Mouse (Mus musculus): ENCODE results near the gene Wdr86.
A peak's percentile ranks its signal among the peaks of the same experiment; 100 is the strongest.
"Not testable (repeated sequence)": the region's sequence is repeated elsewhere in the genome, so short reads cannot be mapped to it uniquely, and the experiment has no call there.

Gene Wdr86

DNA sequence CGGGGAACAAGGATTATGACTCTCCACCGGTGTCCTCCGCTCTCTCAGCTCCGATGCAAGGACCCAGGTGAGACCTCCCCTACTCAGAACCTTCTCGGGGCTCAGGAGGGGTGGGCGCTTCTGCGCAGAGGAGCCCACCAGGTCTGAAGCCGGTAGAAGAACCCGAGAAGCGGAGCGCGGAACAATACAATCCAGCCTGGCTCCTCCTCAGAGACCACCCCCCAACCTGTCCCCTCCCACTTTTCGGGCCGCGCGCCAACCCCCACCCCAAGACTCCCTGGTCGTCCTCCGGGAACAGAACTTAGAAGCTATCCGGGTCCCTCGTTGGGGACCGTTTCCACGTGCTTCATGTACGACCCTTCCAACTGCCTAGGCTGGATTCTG is at the start of gene Wdr86:
Gene Wdr86, minus strand, starts transcription at position 240 of the 384 bp plus-strand sequence.
- DNase-seq (ENCODE audit: low read depth, low spot score), result no peak

- DNase-seq (ENCODE audit: low read depth, low spot score), result no peak
These were observed 49.5 kb upstream of the Wdr86 start for GRCm38 (mm10) chr5:24779881-24780512.

- DNase-seq (ENCODE audit: low read depth, low spot score), result no peak
These were observed 48.8 kb upstream of the Wdr86 start for GRCm38 (mm10) chr5:24779321-24779720.

DNA sequence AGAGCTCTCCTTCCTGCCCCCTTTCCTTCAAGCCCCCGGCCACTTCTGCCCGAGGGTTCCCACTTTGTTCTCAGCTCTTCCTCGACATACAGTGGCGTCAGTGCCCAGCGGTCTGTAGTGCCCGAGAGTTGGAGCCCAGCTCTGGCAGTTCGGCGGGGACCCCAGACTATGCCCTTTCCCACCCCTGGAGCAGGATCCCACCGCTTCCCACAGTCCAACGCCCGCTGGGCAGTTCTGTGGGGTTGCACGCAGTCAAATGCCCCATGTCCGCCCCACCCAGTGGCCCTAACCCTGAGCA is 48.3 kb upstream of the Wdr86 start:
- DNase-seq (ENCODE audit: low read depth, low spot score), result no peak

DNA sequence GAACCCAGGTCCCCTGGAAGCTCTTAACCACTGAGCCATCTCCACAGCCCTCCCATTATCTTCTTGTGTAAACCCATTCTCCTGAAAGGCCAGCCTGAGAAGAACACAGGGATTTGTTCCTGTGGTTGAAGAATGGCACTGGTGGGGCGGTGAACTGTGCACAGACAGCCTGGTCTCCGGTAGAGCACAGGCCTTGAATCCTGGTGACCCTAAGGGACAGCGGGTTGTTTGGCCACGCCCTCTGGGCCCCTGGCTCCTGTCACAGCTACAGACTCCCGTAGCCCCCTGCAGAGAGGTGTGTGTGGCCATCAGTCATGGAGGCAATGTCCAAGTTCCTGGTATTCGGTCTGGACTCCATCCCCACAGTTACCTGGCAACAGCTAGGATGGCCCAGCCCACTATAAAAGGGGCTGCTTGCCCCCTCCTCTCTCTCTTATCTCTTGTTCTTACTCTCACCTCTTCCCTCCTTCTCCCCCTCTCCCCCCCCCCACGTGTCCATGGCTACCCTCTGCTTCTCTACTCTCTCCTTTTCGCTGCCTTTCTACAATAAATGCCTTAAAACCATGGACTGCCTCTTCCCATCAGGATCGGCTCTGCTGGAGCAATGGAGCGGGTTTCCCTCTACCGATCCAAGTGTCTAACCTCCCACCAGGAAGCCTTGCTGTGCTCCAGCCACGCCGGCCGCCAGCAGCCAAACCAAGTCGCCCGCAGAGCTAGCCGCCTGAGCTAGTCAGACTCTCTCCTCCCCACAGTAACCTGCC is 47.7 kb upstream of the Wdr86 start:
- DNase-seq (ENCODE audit: low read depth, low spot score), result no peak

- no peak for DNase-seq (ENCODE audit: low read depth, low spot score)
These were observed 46.2 kb upstream of the Wdr86 start for GRCm38 (mm10) chr5:24776681-24777080.

DNA sequence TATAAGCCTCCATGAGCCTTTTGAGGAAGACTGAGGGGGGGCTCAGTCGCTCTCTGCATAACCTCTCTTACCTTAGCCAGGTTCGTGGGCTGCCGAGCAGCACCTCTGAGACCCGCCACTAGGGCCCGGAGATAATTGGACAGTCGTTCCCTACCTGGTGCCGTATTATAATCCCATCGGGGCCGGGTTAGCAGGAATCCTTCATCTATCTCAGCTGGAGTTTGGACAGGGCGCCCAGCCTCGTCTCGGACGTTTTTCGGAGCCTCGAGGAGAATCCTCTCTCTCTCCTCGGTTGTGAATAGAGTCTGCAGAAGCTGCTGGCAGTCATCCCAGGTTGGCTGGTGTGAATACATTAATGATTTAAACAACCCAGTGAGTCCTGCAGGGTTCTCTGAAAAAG is 44.0 kb upstream of the Wdr86 start:
- DNase-seq (ENCODE audit: low read depth, low spot score), result not testable (repeated sequence)

DNA sequence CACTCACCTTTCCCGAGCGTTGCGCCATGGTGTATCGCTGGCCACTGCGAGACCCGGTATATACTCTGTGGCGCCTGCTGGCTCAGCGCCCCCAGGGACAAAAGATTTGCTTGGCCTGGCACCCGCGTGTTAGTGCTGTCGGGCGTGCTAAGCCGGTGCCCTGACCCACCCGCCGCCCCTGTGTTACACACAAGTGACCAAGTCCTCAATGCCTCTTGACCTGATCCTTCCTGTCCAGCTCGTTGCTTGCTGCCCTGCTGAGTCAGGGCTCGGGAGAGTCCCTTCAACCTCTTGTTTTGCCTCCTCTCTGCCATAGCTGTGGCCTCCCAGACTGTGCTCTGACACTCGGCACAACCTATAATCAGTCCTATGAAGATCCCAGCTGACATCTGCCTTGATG is 27.3 kb upstream of the Wdr86 start, which contains the start of gene Crygn:
Gene Crygn, minus strand, starts transcription at position 193 of the 400 bp plus-strand sequence.
- DNase-seq (ENCODE audit: low read depth, low spot score), result no peak

- no peak for DNase-seq (ENCODE audit: low read depth, low spot score)
These were observed 26.4 kb upstream of the Wdr86 start for GRCm38 (mm10) chr5:24756931-24757330.

DNA sequence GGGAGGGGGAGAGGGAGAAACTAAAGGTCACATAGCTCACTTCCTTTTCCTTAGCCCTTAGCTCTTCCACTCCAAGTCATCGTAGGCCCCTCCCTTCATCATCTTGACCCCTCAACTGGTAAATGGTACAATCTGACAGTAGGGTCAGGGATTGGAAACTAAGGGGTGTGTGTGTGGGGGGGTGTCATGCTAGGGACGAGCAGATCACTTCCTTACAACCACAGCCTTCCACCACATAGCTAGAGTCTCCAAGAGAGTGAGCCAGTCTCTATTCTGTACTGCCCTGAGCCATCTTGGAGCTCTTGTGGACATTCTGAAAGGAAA is 21.6 kb upstream of the Wdr86 start:
- no peak for DNase-seq (ENCODE audit: low read depth, low spot score)

DNA sequence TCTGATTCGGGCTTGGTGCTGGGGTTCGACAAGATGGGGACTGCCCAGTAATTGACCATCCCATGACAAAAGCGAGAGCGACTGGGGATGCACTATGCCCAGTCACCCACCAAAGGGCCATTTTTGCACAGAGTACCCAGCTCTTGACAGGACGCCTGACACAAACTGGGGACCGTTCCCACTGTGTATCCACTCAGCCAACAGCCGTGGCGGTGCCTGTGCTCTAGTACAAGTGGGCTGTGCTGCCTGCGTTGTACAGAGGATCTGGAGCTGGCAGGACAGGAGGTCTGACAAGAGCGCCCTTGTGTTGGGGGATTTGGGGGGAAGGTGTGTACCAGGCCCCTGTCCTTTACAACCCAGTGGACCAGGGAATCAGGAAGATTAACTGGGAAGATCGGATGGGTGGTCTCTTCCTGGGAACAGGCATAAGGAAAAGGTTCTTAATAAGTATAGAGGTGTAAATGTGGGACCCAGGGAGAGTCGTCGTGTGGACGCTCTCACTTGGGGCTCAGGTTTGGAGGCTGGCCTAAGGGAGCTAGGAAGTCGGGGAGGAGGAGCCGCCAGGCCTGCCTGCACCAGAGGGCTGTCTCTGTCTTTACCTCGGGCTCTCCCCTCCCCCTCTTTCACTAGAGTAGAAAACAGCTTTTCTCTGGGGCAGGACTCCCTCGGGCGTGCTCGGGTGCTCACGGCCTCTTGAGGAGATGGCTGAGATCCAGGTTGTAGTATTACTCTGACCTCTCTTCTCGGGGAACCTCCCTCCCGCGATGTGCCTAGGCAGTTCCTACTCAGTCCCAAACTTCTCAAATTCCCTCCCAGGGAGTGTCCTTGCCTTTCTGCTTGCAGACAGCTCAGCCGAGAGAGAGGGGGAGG is 21.0 kb upstream of the Wdr86 start:
- no peak for DNase-seq (ENCODE audit: low read depth, low spot score)

- peak; percentile 79 for DNase-seq (ENCODE audit: low read depth, low spot score)
These were observed 20.1 kb upstream of the Wdr86 start for GRCm38 (mm10) chr5:24750321-24751304.

DNA sequence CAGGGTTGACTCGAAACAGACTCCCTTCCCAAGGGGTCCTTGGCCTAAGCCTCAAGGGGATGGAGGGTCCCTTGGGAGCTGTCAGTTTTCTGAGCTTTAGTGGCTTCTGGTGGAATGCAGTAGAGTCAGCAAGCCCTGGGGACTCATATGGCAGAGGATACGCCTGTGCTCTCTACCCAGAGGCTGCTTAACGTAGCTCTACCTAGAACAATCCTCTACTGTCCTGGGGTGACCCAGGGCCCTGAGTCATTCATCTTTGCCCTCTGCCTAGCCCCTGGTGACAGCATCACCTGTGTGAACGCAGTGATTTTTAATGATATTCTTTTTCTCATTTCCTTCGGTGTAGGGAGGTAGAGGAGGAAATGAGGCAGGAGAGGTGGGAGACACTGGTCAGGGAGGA is 19.2 kb upstream of the Wdr86 start:
- DNase-seq (ENCODE audit: low read depth, low spot score), result no peak

GRCm38 (mm10) chr5:24747533-24747932 is 17.0 kb upstream of the Wdr86 start:
- no peak for DNase-seq (ENCODE audit: low read depth, low spot score)

GRCm38 (mm10) chr5:24743956-24744355 is 13.4 kb upstream of the Wdr86 start:
- DNase-seq (ENCODE audit: low read depth, low spot score), result no peak

- no peak for DNase-seq (ENCODE audit: low read depth, low spot score)
These were observed 10.8 kb upstream of the Wdr86 start for GRCm38 (mm10) chr5:24741172-24741885.

DNA sequence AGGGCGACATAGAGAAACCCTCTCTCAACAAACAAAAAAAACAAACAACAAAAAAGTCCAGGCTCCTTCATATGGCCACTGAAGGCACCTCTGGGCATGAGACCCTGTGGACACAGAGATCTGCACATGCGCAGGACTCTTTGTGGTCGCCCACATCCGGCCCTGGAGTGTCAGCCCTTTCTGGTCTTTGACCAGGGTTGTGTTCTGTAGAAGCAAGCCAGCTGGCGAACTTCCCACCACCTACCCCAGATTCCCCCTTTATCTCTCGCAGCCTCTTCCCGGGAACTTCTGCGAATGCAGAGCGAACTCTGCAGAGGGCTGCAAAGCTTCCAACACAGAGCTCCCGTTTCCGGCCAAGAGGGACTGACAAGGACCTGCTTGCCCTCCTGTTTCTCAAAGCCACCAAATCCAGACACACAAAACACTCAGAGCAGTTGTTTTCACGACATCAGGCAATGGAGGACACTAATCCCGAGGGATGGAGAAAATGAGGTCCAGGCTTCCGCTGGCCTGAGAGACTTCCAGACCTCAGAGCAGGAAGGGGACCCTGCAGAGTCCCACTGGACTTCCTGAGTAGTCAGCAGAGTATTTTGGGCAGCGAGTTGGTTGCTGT is 8.7 kb upstream of the Wdr86 start:
- no peak for DNase-seq (ENCODE audit: low read depth, low spot score)

- no peak for DNase-seq (ENCODE audit: low read depth, low spot score)
These were observed 8.0 kb upstream of the Wdr86 start for GRCm38 (mm10) chr5:24738517-24738916.

DNA sequence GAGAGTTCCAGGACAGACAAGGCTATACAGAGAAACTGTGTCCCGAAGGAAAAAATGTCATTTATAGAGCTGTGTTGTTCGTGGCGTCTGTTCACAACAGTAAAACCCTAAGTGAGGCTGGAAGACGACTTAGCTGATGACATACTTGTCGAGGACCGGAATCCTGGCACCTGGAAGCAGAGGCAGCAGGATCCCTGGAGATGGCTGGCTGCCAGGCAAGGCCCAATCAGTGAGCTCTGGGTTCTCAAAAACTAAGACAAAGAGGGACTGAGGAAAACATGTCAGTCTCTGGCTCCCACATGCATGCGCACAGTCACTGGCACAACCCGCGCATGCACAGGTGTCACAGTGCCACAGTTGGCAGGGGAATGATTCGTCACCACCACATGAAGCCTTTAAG is 7.1 kb upstream of the Wdr86 start:
- DNase-seq (ENCODE audit: low read depth, low spot score), result no peak

- no peak for DNase-seq (ENCODE audit: low read depth, low spot score)
These were observed 3.4 kb upstream of the Wdr86 start for GRCm38 (mm10) chr5:24733771-24734426.
